Mouse (Mus musculus): ENCODE data around the gene Btnl6.
"Not testable (repeated sequence)": the region's sequence is repeated elsewhere in the genome, so short reads cannot be mapped to it uniquely, and the experiment has no call there.

Btnl6 gene

DNA sequence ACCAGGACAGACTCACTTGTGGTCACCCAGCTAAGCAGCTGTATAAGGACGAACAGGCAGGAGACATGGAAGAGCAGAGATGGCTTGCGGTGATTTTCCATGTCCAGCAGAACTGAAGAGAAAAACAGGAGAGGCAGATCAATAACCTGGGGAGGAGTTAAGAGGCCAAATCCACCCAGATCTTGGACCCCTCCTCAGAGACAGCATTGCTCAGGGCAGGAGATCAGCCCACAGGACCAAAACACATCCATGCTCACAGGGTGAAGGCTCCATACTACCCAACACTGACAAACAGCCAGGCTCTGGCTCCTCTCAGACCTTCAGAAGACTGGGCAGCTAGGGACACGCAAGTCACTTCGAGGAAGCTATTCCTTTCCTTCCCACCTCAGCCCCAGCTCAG, at the start of gene Btnl6:
Gene Btnl6 (minus strand): TSS at position 101 of the 400 bp plus-strand sequence.
- DNase-seq (ENCODE audit: low read depth, low spot score) = no peak

DNA sequence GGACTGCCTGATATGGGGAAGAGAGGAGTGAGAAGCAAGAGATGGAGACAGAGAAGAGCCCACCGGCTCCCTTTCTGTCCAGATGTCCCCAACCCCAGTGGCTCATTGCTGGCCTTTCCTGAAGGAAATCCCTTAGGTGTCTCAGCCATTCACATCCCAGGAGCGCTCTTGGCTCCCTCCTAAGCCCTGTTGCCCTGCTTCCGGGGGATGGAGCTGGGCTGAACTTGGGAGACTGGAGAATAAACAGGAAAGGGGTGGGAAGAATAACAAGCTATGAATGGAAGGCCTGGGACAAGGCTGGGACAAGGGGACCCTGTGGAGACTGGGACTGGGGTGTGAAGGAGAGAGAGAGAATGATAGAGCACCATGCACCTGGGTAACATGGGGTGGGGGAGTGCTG, 47.6 kb upstream of the Btnl6 start:
- DNase-seq (ENCODE audit: low read depth, low spot score) = no peak

DNA sequence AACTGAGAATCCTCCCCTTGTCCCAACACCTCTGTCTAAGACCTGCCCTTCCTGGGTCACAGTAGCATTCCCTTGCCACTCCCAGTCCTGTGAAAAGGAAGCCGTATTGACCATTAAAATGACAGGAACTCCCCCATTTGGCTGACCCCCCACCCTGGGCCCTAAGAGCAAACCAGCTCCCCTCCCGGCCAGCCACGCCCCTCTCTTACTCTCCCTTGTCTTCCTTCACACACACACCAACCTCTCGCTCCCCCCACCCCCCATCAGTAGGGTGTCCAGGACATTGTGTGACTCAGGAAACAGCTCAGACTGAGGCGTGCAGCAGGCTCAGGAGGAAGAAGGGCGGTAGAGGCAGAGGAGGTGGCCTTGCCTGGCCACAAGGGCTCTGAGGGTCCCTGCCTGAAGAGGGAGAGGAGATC, 46.9 kb upstream of the Btnl6 start, which contains the start of gene Notch4:
Gene Notch4 (plus strand): TSS at position 266 of the 419 bp plus-strand sequence.
- no peak for DNase-seq (ENCODE audit: low read depth, low spot score)

DNA sequence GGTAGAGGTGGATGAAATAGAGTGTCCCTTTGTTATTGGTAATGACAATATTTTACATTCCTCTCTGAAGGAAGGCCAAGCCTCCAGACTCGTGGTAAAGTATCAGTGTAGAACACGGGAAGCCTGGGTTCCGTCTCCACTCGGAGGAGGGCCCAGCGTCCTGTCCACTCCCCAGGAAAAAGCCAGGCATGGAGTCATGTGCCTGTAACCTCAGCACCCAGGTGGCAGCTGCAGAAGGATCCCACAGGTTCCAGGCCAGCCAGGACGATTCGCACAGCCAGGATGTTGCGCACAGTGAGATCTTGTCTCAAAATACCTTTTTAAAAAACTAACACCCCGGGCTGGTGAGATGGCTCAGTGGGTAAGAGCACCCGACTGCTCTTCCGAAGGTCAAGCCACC, 46.2 kb upstream of the Btnl6 start:
- no peak for DNase-seq (ENCODE audit: low read depth, low spot score)

DNA sequence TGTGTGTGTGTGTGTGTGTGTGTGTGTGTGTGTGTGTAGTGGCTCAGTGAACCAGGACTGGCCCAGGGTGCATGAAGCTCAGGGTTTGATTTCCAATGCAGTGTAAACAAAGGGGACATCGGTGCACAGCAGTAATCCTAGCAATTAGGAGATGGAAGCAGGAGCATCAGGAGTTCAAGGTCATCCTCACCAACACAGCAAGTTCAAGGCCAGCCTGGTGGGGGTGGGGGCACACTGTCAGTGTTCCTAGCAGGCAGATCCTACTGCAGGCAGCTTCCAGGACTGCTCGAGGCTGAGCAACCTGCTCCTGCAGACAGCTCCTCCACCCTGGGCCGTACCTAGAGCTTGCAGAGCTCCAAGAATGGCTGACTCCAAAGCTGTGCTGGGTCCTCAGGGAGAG, 45.4 kb upstream of the Btnl6 start:
- no peak for DNase-seq (ENCODE audit: low read depth, low spot score)

GRCm38 (mm10) chr17:34561200-34561599, 44.0 kb upstream of the Btnl6 start:
- DNase-seq (ENCODE audit: low read depth, low spot score) = no peak

- no peak for DNase-seq (ENCODE audit: low read depth, low spot score)
Observed at GRCm38 (mm10) chr17:34560438-34560837, 43.3 kb upstream of the Btnl6 start.

DNA sequence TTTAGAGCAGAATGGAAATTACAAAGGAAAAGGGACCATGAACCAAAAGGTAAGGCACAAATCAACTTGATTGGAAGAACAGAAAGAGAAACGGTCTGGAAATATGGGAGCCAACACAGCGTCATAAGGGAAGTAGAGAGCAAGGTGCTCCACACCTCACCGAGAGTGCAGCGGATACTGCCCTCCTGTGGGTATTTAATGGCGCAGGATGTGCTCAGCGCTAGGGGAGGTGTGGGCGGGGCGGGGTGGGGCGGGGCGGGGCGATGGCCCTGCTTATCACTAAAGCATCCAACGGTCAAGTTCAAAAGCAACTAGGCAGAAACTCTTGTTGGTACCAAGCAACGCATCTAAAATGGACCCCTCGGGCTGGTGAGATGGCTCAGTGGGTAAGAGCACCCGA, 42.7 kb upstream of the Btnl6 start:
- no peak for DNase-seq (ENCODE audit: low read depth, low spot score)

- no peak for DNase-seq (ENCODE audit: low read depth, low spot score)
Observed at GRCm38 (mm10) chr17:34559116-34559515, 42.0 kb upstream of the Btnl6 start.

GRCm38 (mm10) chr17:34557411-34557810, 40.3 kb upstream of the Btnl6 start:
- DNase-seq (ENCODE audit: low read depth, low spot score) = no peak

DNA sequence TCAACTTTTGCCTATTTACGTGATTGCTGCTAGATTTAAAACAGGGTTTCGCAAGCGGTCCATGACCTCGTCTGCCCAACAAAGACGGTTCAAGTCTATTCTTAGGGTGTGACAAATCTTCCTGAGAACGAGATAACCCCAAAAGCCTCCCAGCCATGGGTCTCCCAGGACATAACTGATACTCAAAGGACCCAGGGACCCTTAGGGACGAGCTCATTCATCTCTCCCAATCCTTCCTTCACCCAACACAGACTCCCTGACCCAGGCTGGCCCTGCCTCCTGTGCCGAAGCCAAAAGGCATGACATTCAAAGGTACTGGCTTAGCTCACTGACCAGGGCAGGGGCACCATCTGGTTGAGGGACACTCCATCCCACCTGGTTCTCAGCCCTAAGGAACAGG, 39.3 kb upstream of the Btnl6 start:
- no peak for DNase-seq (ENCODE audit: low read depth, low spot score)

DNA sequence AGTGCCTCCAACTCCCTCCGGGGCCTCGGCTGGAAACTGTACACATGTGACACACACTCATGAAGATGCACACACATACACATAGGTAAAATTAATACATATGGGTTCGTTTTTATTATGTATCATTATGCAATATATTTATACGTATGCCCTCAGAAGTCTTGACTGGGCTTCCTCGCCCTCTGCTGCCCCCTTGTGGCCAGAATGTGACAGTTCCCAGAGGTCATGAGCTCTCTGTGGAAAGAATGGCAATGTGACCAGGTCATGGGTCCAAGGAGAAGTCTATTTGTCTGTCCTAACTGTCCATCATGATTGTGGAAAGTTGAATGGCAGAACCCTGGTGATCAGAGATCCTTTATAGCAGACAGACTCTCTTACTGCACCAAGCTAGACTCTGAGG, 38.3 kb upstream of the Btnl6 start:
- peak; percentile 48 for DNase-seq (ENCODE audit: low read depth, low spot score)

GRCm38 (mm10) chr17:34549843-34550242, 32.7 kb upstream of the Btnl6 start:
- no peak for DNase-seq (ENCODE audit: low read depth, low spot score)

DNA sequence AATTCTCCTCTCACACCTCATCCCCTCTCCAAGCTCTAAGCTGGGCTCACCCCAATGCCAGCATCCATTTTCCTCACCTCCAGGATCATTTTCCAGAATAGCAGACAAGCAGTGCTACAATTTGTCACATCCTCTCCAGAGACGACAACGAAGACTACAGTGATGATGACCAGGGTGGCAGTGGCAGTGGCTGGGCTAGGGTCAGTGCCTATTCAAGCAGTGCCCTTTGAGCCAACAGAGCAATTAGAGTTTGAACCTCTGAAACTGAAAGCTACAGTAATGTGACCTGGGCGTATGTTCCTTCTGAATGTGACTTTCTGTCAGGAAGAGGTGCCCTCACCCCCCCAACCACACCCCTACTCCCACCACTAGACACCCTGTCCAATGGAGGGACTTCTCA, 32.0 kb upstream of the Btnl6 start:
- DNase-seq (ENCODE audit: low read depth, low spot score) = no peak

DNA sequence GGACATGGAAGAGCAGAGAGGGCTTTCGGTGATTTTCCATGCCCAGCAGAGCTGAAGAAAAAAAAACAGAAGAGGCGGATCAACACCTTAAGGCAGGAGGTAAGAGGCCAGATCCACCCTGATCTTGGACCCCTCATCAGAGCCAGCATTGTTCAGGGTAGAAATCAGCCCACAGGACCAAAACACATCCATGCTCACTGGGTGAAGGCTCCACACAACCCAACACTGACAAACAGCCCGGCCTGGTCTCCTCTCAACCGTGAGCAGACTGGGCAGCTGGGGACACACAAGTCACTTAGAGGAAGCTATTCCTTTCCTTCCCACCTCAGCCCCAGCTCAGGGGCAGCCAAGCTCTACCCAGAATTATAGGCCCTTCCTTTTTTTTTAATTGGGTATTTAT, 30.4 kb upstream of the Btnl6 start:
- DNase-seq (ENCODE audit: low read depth, low spot score) = no peak

- no peak for DNase-seq (ENCODE audit: low read depth, low spot score)
Observed at GRCm38 (mm10) chr17:34546797-34547196, 29.6 kb upstream of the Btnl6 start.

- DNase-seq (ENCODE audit: low read depth, low spot score) = not testable (repeated sequence)
Observed at GRCm38 (mm10) chr17:34543567-34543966, 26.4 kb upstream of the Btnl6 start.

DNA sequence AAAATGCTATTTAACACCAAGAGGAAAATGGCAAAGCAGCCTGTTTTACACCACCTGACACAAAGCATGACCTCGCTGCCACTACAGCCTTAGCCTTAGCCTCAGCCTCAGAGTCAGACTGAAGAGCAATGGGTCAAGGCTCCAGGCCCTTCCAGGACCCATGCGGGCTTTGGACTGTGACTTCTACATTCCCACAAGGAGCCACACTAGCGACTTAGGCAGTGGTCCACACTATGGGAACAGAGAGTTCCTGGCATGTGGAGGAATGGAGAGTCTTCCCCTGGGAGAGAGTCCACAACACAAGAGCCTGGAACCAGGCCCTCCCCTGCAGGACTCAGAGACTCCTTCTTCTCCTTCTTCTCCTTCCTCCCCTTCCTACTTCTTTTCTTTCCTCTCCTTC, 15.5 kb upstream of the Btnl6 start:
- no peak for DNase-seq (ENCODE audit: low read depth, low spot score)

- DNase-seq (ENCODE audit: low read depth, low spot score) = no peak
Observed at GRCm38 (mm10) chr17:34519001-34519400, 1.8 kb upstream of the Btnl6 start.

GRCm38 (mm10) chr17:34518571-34518970, 1.4 kb upstream of the Btnl6 start:
- DNase-seq (ENCODE audit: low read depth, low spot score) = not testable (repeated sequence)

- no peak for DNase-seq (ENCODE audit: low read depth, low spot score)
Observed at GRCm38 (mm10) chr17:34517795-34518194, 643 bp upstream of the Btnl6 start.

DNA sequence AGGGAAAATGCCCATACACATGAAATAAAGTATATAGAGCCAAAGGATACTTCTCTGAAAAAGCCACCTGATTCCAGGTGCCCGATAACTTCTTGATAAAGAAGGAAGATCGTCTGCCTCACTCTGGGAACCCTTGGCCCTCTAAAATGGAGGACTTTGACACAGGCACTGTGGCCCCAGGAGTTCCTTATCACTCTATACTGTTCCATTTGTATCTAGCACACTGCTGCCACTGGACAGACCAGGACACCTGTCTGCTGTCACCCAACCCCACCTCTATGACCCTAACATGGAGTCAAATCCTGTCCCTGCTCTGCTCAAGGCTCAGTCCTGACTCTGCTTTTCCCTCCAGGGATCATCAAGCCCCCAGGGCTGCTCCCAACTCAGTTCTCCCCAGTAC, 638 bp downstream of the Btnl6 start:
- no peak for DNase-seq (ENCODE audit: low read depth, low spot score)

DNA sequence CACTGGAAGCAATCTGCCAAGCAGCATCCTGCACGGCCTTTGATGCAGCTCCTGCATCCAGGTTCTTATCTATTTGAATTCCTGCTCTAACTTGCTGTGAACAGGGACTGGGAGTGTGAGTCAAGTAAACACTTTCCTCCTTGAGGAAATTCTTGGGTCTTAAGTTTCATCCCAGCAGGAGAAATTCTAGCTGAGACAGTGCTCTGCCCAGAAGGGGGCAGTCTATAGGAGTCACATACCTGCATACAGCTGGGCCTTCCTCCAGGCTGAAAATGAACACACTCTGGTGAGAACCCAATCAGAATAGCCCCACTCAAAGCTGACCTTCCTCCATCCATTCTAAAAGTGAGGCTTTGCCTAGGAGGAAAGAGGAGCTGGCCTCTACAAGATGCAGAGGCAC, 5.4 kb downstream of the Btnl6 start:
- DNase-seq (ENCODE audit: low read depth, low spot score) = not testable (repeated sequence)

DNA sequence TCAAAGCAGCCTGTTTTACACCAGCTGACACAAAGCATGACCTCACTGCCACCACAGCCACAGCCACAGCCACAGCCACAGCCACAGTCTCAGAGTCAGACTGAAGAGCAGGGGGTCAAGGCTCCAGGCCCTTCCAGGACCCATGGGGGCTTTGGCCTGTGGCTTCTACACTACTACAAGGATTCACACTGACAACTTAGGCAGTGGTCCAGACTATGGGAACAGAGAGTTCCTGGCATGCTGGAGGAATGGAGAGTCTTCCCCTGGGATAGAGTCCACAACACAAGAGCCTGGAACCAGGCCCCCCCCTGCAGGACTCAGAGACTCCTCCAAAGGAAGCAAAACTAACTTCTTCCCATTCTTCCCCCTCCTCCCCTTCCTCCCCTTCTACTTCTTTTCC, 9.6 kb downstream of the Btnl6 start:
- no peak for DNase-seq (ENCODE audit: low read depth, low spot score)

GRCm38 (mm10) chr17:34497726-34498125, 19.4 kb downstream of the Btnl6 start:
- not testable (repeated sequence) for DNase-seq (ENCODE audit: low read depth, low spot score)

All from c-Kit-negative CD71-positive TER-119-positive erythroid progenitor cells, embryonic 14.5 days (primary cell).